12 mouse cellular contexts compared by ENCODE assay signal in the genomic region with DNA sequence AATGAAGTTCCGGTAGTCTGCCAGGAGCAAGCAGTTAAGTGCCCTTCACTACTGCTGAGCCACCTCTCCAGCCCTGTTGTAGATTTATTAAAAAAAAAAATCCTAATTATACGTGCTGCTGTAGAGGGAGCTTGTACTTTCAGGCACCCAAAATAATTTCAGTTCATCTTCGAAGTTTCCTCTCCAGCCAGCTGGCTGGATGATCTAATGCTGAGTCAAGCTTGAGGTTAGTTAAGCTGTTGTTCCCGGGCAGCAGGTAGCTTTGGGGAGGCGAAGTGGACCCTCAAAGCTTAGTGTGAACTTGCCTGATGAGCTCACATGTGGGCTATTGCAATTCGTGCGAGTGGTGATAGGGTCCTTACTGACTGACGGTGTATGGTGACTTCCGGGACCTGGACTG.
DNase-seq lines count a peak whose midpoint lies in the region; ATAC-seq and TF ChIP-seq lines count a peak whose summit lies in the region.
"Had no signal": no experiment of that assay in that cellular context is flagged by ENCODE, and none has a peak within 500 bp of the region (broad histone marks: within the 10 kb centered on the region; RNA-seq: fewer than 3 reads in every experiment).

No protein-coding gene starts in this region.

- no peaks in the 10 kb centered on the region for H3K27me3 ChIP-seq in hindbrain, embryonic 12.5 days
- no peaks in the 10 kb centered on the region for H3K27me3 ChIP-seq in hindbrain, embryonic 10.5 days (ENCODE audit: insufficient read depth, poor library complexity, severe bottlenecking)
- H3K27me3 ChIP-seq in midbrain, embryonic 15.5 days (replicated peaks) = no peaks in the 10 kb centered on the region
- H3K27me3 ChIP-seq in midbrain, embryonic 10.5 days (ENCODE audit: low read depth, poor library complexity, severe bottlenecking) = no peaks in the 10 kb centered on the region
- H3K27me3 ChIP-seq in neural tube, embryonic 14.5 days (ENCODE audit: control insufficient read depth, insufficient read depth, low read length) = no peaks in the 10 kb centered on the region
- no peaks in the 10 kb centered on the region for H3K27me3 ChIP-seq in intestine, postnatal 0 days (replicated peaks; ENCODE audit: control insufficient read depth, insufficient read depth, low read length)

- no peak overlapping the region for H3K4me2 ChIP-seq in hindbrain, embryonic 12.5 days (replicated peaks)
- peak overlapping the region; percentile 79; the same call in 1 of the 2 replicates for H3K4me2 ChIP-seq in midbrain, embryonic 15.5 days
- H3K4me2 ChIP-seq in neural tube, embryonic 14.5 days (ENCODE audit: low read depth, low read length) = peak overlapping the region; percentile 86; the same call in 1 of the 2 replicates
- H3K4me2 ChIP-seq in intestine, postnatal 0 days (replicated peaks; ENCODE audit: low read depth) = no peak overlapping the region
- H3K4me2 ChIP-seq: liver, embryonic 11.5 days had no signal

- TF ChIP-seq CTCF in intestine, postnatal 0 days (IDR thresholded peaks at IDR 0.05; ENCODE audit: low read depth) = no peak

- no peak overlapping the region for H3K27ac ChIP-seq in hindbrain, embryonic 12.5 days
- no peak overlapping the region for H3K27ac ChIP-seq in hindbrain, embryonic 10.5 days
- peak overlapping the region; percentile 40; the same call in 1 of the 2 replicates for H3K27ac ChIP-seq in midbrain, embryonic 15.5 days
- H3K27ac ChIP-seq in midbrain, embryonic 10.5 days (replicated peaks) = no peak overlapping the region
- no peak overlapping the region for H3K27ac ChIP-seq in neural tube, embryonic 14.5 days (ENCODE audit: low read depth, low read length)
- H3K27ac ChIP-seq in intestine, postnatal 0 days (ENCODE audit: low read depth, low read length) = no peak overlapping the region

- no peaks in the 10 kb centered on the region for H3K36me3 ChIP-seq in hindbrain, embryonic 12.5 days
- peaks cover 16% of the 10 kb centered on the region; the same call in 1 of the 2 replicates for H3K36me3 ChIP-seq in hindbrain, embryonic 10.5 days
- no peaks in the 10 kb centered on the region for H3K36me3 ChIP-seq in midbrain, embryonic 15.5 days (replicated peaks)
- H3K36me3 ChIP-seq in midbrain, embryonic 10.5 days = peaks cover 17% of the 10 kb centered on the region; the same call in 1 of the 2 replicates
- no peaks in the 10 kb centered on the region for H3K36me3 ChIP-seq in neural tube, embryonic 14.5 days (ENCODE audit: control insufficient read depth, insufficient read depth, low read length)
- H3K36me3 ChIP-seq in intestine, postnatal 0 days (ENCODE audit: control insufficient read depth, insufficient read depth) = no peaks in the 10 kb centered on the region; the same call in 1 of the 2 replicates

- H3K4me1 ChIP-seq in hindbrain, embryonic 12.5 days = peaks cover 51% of the 10 kb centered on the region
- peaks cover 51% of the 10 kb centered on the region for H3K4me1 ChIP-seq in hindbrain, embryonic 10.5 days (replicated peaks)
- peaks cover 56% of the 10 kb centered on the region for H3K4me1 ChIP-seq in midbrain, embryonic 15.5 days
- peaks cover 52% of the 10 kb centered on the region for H3K4me1 ChIP-seq in midbrain, embryonic 10.5 days
- peaks cover 22% of the 10 kb centered on the region for H3K4me1 ChIP-seq in neural tube, embryonic 14.5 days (ENCODE audit: control insufficient read depth, insufficient read depth, low read length)
- H3K4me1 ChIP-seq in intestine, postnatal 0 days (replicated peaks; ENCODE audit: control insufficient read depth, insufficient read depth, low read length) = peaks cover 3% of the 10 kb centered on the region; the same call in 1 of the 2 replicates

- H3K9me3 ChIP-seq in hindbrain, embryonic 12.5 days (replicated peaks) = no peaks in the 10 kb centered on the region
- H3K9me3 ChIP-seq in hindbrain, embryonic 10.5 days = no peaks in the 10 kb centered on the region
- no peaks in the 10 kb centered on the region for H3K9me3 ChIP-seq in midbrain, embryonic 15.5 days
- H3K9me3 ChIP-seq in midbrain, embryonic 10.5 days (replicated peaks) = no peaks in the 10 kb centered on the region
- no peaks in the 10 kb centered on the region for H3K9me3 ChIP-seq in neural tube, embryonic 14.5 days (ENCODE audit: control insufficient read depth, low read length)
- no peaks in the 10 kb centered on the region for H3K9me3 ChIP-seq in intestine, postnatal 0 days (ENCODE audit: control insufficient read depth)

- no peak for DNase-seq in hindbrain, embryonic 10.5 days (ENCODE audit: low spot score)
- DNase-seq in midbrain, embryonic 10.5 days (ENCODE audit: low spot score) = no peak
- DNase-seq in brain, adult 2 months (ENCODE audit: low read depth, low spot score) = peak; percentile 61
- no peak for DNase-seq in right cerebral cortex, postnatal 4 days
- DNase-seq: gastrocnemius, postnatal 14 days; retina, postnatal 1 day had no signal

- H3K9ac ChIP-seq in hindbrain, embryonic 12.5 days = 0 out of 2 replicates have a peak overlapping the region, but pooled peaks have one; percentile 27
- no peak overlapping the region for H3K9ac ChIP-seq in midbrain, embryonic 15.5 days
- H3K9ac ChIP-seq in neural tube, embryonic 14.5 days (replicated peaks; ENCODE audit: low read depth, low read length) = no peak overlapping the region
- no peak overlapping the region for H3K9ac ChIP-seq in intestine, postnatal 0 days (ENCODE audit: low read depth, low read length)

- no peak overlapping the region for H3K4me3 ChIP-seq in hindbrain, embryonic 12.5 days
- H3K4me3 ChIP-seq in hindbrain, embryonic 10.5 days = no peak overlapping the region
- no peak overlapping the region for H3K4me3 ChIP-seq in midbrain, embryonic 15.5 days
- no peak overlapping the region for H3K4me3 ChIP-seq in midbrain, embryonic 10.5 days
- H3K4me3 ChIP-seq in neural tube, embryonic 14.5 days (ENCODE audit: low read depth, low read length) = no peak overlapping the region
- no peak overlapping the region for H3K4me3 ChIP-seq in intestine, postnatal 0 days (ENCODE audit: low read depth, low read length)
- H3K4me3 ChIP-seq: erythroblast, embryonic 14.5 days had no signal

- no peak for ATAC-seq in hindbrain, embryonic 12.5 days (ENCODE audit: low FRiP score)
- ATAC-seq in midbrain, embryonic 15.5 days (replicated peaks) = no peak
- ATAC-seq in neural tube, embryonic 14.5 days (ENCODE audit: low read depth) = no peak
- ATAC-seq in intestine, postnatal 0 days = no peak

- WGBS in hindbrain, embryonic 12.5 days = 89% methylated on average over 9 of the region's 9 CpGs
- WGBS in hindbrain, embryonic 10.5 days = 92% methylated on average over 9 of the region's 9 CpGs
- WGBS in midbrain, embryonic 15.5 days = 81% methylated on average over 9 of the region's 9 CpGs
- WGBS in midbrain, embryonic 10.5 days = 93% methylated on average over 9 of the region's 9 CpGs
- 84% methylated on average over 9 of the region's 9 CpGs for WGBS in neural tube, embryonic 14.5 days
- WGBS in intestine, postnatal 0 days = 63% methylated on average over 9 of the region's 9 CpGs

Comparison
In these comparisons a context has a peak if more than half of its experiments do, and no peak if none do; other contexts are left out.
1. H3K4me2 ChIP-seq: peak in midbrain, embryonic 15.5 days (single experiment) and neural tube, embryonic 14.5 days (single experiment); none in hindbrain, embryonic 12.5 days (single experiment) and intestine, postnatal 0 days (single experiment).